Mouse (Mus musculus): Measurements from ENCODE around the gene Eif2s3y.
A peak's percentile ranks its signal among the peaks of the same experiment; 100 is the strongest.

The Eif2s3y gene

GRCm38 (mm10) chrY:1009882-1010751 is at the start of gene Eif2s3y:
Eif2s3y (plus strand) TSS chrY:1010543.
- peak in 1 of 2 experiments; percentile 36 for DNase-seq (ENCODE audit: low spot score in 2 of 2)
